Mouse (Mus musculus): ENCODE measurements around the gene D130043K22Rik.

GRCm38 (mm10) chr13:24831353-24832130 lies 13.4 kb upstream of the D130043K22Rik start, which contains the start of the genes Acot13 and Tdp2:
- TF ChIP-seq POLR2A (IDR thresholded peaks at IDR 0.05; ENCODE audit: control insufficient read depth, low read depth, low read length) (peak; percentile 95), CTCF (IDR thresholded peaks at IDR 0.05; ENCODE audit: control insufficient read depth, insufficient read depth, insufficient replicate concordance, low read depth, low read length) (no peak)

All from testis, adult 2 months (tissue).